17 mouse cellular contexts compared by ENCODE assay signal in genomic region chr13:18476311-18476710, GRCm38 (mm10).
DNase-seq lines count a peak whose midpoint lies in the region; ATAC-seq lines count a peak whose summit lies in the region.
"Had no signal": no experiment of that assay in that cellular context is flagged by ENCODE, and none has a peak within 500 bp of the region (broad histone marks: within the 10 kb centered on the region; RNA-seq: fewer than 3 reads in every experiment).

No protein-coding gene starts in this region.

- no peak for DNase-seq in frontal cortex, adult 2 months (ENCODE audit: extremely low spot score in 1 of 2, low spot score in 1 of 2)
- DNase-seq in layer of hippocampus, adult 11-12 months (ENCODE audit: low spot score): peak; percentile 41
- DNase-seq in layer of hippocampus, adult 8-10 months (ENCODE audit: low spot score in 2 of 2): peak; percentile 30 to 43
- no peak for DNase-seq in spleen, adult 12 weeks (ENCODE audit: low spot score)
- no peak for DNase-seq in spleen, postnatal 10 days (ENCODE audit: low spot score in 2 of 2)
- DNase-seq: adrenal gland, adult 2 months; adrenal gland, postnatal 36 days; B cell, adult 2 months; cerebellum, adult 8-10 months; embryo, embryonic 11 days; heart, postnatal 10 days; kidney, adult 18-20 months; kidney, postnatal 36 days; right cerebral cortex, postnatal 4 days had no signal

- ATAC-seq in frontal cortex, adult (ENCODE audit: low TSS enrichment): peak; percentile 69; the same call in 1 of the 2 replicates
- ATAC-seq: hindbrain, embryonic 16.5 days; midbrain, embryonic 15.5 days had no signal

Comparison
In these comparisons a context has a peak if more than half of its experiments do, and no peak if none do; other contexts are left out.
1. DNase-seq: peak in layer of hippocampus, adult 11-12 months (single experiment) and layer of hippocampus, adult 8-10 months (2 of 2); none in frontal cortex, adult 2 months (0 of 2), spleen, adult 12 weeks (single experiment) and spleen, postnatal 10 days (0 of 2).